Mouse (Mus musculus): ENCODE data around the gene Bscl2. TPM values are rescaled to one million over a fixed set of nuclear protein-coding genes. Genes with fewer than 3 reads are reported as not detected.

Gene Bscl2
- polyA plus RNA-seq, 1 experiment from 2014 or later = 68.7 TPM

- no peaks in the 10 kb centered on the region for H3K9me3 ChIP-seq
- H3K4me1 ChIP-seq = peaks cover 42% of the 10 kb centered on the region
- H3K4me3 ChIP-seq = peak overlapping the region; percentile 19
- H3K9ac ChIP-seq (replicated peaks) = peak overlapping the region; percentile 47
- no peaks in the 10 kb centered on the region for H3K27me3 ChIP-seq
- H3K27ac ChIP-seq (replicated peaks) = no peak overlapping the region
- H3K4me2 ChIP-seq (replicated peaks) = peak overlapping the region; percentile 94
- ATAC-seq (ENCODE audit: low FRiP score, low read depth) = no peak
- 37% methylated on average over 3 of the region's 3 CpGs for WGBS
- H3K36me3 ChIP-seq = peaks cover 44% of the 10 kb centered on the region
These were observed 20.3 kb upstream of the Bscl2 start for GRCm38 (mm10) chr19:8817001-8817400.

GRCm38 (mm10) chr19:8818301-8818798, 18.9 kb upstream of the Bscl2 start:
- Histone ChIP-seq H3K27ac (replicated peaks) (peak overlapping the region; percentile 99), H3K27me3 (no peaks in the 10 kb centered on the region), H3K9ac (replicated peaks) (peak overlapping the region; percentile 86), H3K36me3 (peaks cover 37% of the 10 kb centered on the region), H3K4me2 (replicated peaks) (peak overlapping the region; percentile 94), H3K4me1 (peaks cover 55% of the 10 kb centered on the region), H3K9me3 (no peaks in the 10 kb centered on the region), H3K4me3 (peak overlapping the region; percentile 100)
- no peak for ATAC-seq (ENCODE audit: low FRiP score, low read depth)
- 32% methylated on average over 14 of the region's 14 CpGs for WGBS

- Histone ChIP-seq H3K27ac (replicated peaks) (peak within 1 kb of the TSS; percentile 99), H3K4me1 (peaks cover 57% of the 10 kb centered on the region), H3K36me3 (peaks cover 37% of the 10 kb centered on the region), H3K27me3 (no peaks in the 10 kb centered on the region), H3K9me3 (no peaks in the 10 kb centered on the region), H3K4me2 (replicated peaks) (peak within 1 kb of the TSS; percentile 94), H3K9ac (replicated peaks) (peak within 1 kb of the TSS; percentile 99), H3K4me3 (peak within 1 kb of the TSS; percentile 100)
- under 1% methylated on average over 33 of the region's 33 CpGs for WGBS
- ATAC-seq (ENCODE audit: low FRiP score, low read depth) = peak; percentile 93
These were observed 18.3 kb upstream of the Bscl2 start, which contains the start of gene Ttc9c for GRCm38 (mm10) chr19:8818801-8819595. Ttc9c (minus strand) TSS chr19:8819333.

- Histone ChIP-seq H3K9me3 (no peaks in the 10 kb centered on the region), H3K27ac (replicated peaks) (peak within 1 kb of the TSS; percentile 99), H3K36me3 (peaks cover 38% of the 10 kb centered on the region), H3K4me3 (peak within 1 kb of the TSS; percentile 100), H3K27me3 (no peaks in the 10 kb centered on the region), H3K9ac (replicated peaks) (peak within 1 kb of the TSS; percentile 99), H3K4me1 (peaks cover 55% of the 10 kb centered on the region), H3K4me2 (replicated peaks) (peak within 1 kb of the TSS; percentile 94)
- peak; percentile 97 for ATAC-seq (ENCODE audit: low FRiP score, low read depth)
- WGBS = under 1% methylated on average over 81 of the region's 83 CpGs
These were observed 17.5 kb upstream of the Bscl2 start, which contains the start of gene Hnrnpul2 for GRCm38 (mm10) chr19:8819596-8820423. Hnrnpul2 (plus strand) TSS chr19:8820010.

GRCm38 (mm10) chr19:8820424-8820956, 16.8 kb upstream of the Bscl2 start:
- Histone ChIP-seq H3K9me3 (no peaks in the 10 kb centered on the region), H3K36me3 (peaks cover 38% of the 10 kb centered on the region), H3K4me1 (peaks cover 50% of the 10 kb centered on the region), H3K27ac (replicated peaks) (peak overlapping the region; percentile 99), H3K4me3 (peak overlapping the region; percentile 100), H3K27me3 (no peaks in the 10 kb centered on the region), H3K9ac (replicated peaks) (peak overlapping the region; percentile 99), H3K4me2 (replicated peaks) (peak overlapping the region; percentile 94)
- under 1% methylated on average over 42 of the region's 48 CpGs for WGBS
- peak; percentile 10 for ATAC-seq (ENCODE audit: low FRiP score, low read depth)

GRCm38 (mm10) chr19:8821146-8821545, 16.1 kb upstream of the Bscl2 start:
- Histone ChIP-seq H3K27ac (replicated peaks) (peak overlapping the region; percentile 99), H3K9ac (replicated peaks) (peak overlapping the region; percentile 99), H3K9me3 (no peaks in the 10 kb centered on the region), H3K4me2 (replicated peaks) (peak overlapping the region; percentile 94), H3K4me3 (peak overlapping the region; percentile 100), H3K36me3 (peaks cover 39% of the 10 kb centered on the region), H3K27me3 (no peaks in the 10 kb centered on the region), H3K4me1 (peaks cover 44% of the 10 kb centered on the region)
- WGBS = 3% methylated on average over 7 of the region's 7 CpGs
- ATAC-seq (ENCODE audit: low FRiP score, low read depth) = no peak

- H3K27ac ChIP-seq (replicated peaks) = no peak overlapping the region
- H3K4me1 ChIP-seq = peaks cover 30% of the 10 kb centered on the region
- no peak for ATAC-seq (ENCODE audit: low FRiP score, low read depth)
- no peaks in the 10 kb centered on the region for H3K9me3 ChIP-seq
- H3K36me3 ChIP-seq = peaks cover 47% of the 10 kb centered on the region
- H3K4me3 ChIP-seq = peak overlapping the region; percentile 100
- 72% methylated on average over 8 of the region's 8 CpGs for WGBS
- no peaks in the 10 kb centered on the region for H3K27me3 ChIP-seq
- peak overlapping the region; percentile 99 for H3K9ac ChIP-seq (replicated peaks)
- peak overlapping the region; percentile 94 for H3K4me2 ChIP-seq (replicated peaks)
These were observed 14.6 kb upstream of the Bscl2 start for GRCm38 (mm10) chr19:8822696-8823095.

- Histone ChIP-seq H3K9ac (replicated peaks) (no peak within 1 kb of the TSS), H3K9me3 (no peaks in the 10 kb centered on the region), H3K4me3 (no peak within 1 kb of the TSS), H3K36me3 (peaks cover 98% of the 10 kb centered on the region), H3K27ac (replicated peaks) (no peak within 1 kb of the TSS), H3K4me1 (no peaks in the 10 kb centered on the region), H3K27me3 (no peaks in the 10 kb centered on the region), H3K4me2 (replicated peaks) (no peak within 1 kb of the TSS)
- WGBS = 90% methylated on average over 8 of the region's 8 CpGs
- no peak for ATAC-seq (ENCODE audit: low FRiP score, low read depth)
These were observed 7.6 kb upstream of the Bscl2 start, which contains the start of gene AC129217.1 for GRCm38 (mm10) chr19:8829660-8830059. AC129217.1 (plus strand) TSS chr19:8829773.

- H3K4me1 ChIP-seq = no peaks in the 10 kb centered on the region
- no peak overlapping the region for H3K4me3 ChIP-seq
- ATAC-seq (ENCODE audit: low FRiP score, low read depth) = no peak
- H3K9me3 ChIP-seq = no peaks in the 10 kb centered on the region
- H3K4me2 ChIP-seq (replicated peaks) = no peak overlapping the region
- peaks cover 100% of the 10 kb centered on the region for H3K36me3 ChIP-seq
- 90% methylated on average over 8 of the region's 8 CpGs for WGBS
- no peaks in the 10 kb centered on the region for H3K27me3 ChIP-seq
- no peak overlapping the region for H3K27ac ChIP-seq (replicated peaks)
- H3K9ac ChIP-seq (replicated peaks) = no peak overlapping the region
These were observed 6.6 kb upstream of the Bscl2 start for GRCm38 (mm10) chr19:8830664-8831063.

GRCm38 (mm10) chr19:8831262-8831661, 6.0 kb upstream of the Bscl2 start:
- Histone ChIP-seq H3K4me2 (replicated peaks) (no peak overlapping the region), H3K9ac (replicated peaks) (no peak overlapping the region), H3K27me3 (no peaks in the 10 kb centered on the region), H3K4me3 (no peak overlapping the region), H3K27ac (replicated peaks) (no peak overlapping the region), H3K4me1 (no peaks in the 10 kb centered on the region), H3K36me3 (peaks cover 96% of the 10 kb centered on the region), H3K9me3 (no peaks in the 10 kb centered on the region)
- no peak for ATAC-seq (ENCODE audit: low FRiP score, low read depth)
- 85% methylated on average over 11 of the region's 11 CpGs for WGBS

GRCm38 (mm10) chr19:8832971-8833370, 4.3 kb upstream of the Bscl2 start:
- no peaks in the 10 kb centered on the region; the same call in 1 of the 2 replicates for H3K4me1 ChIP-seq
- H3K36me3 ChIP-seq = peaks cover 79% of the 10 kb centered on the region
- ATAC-seq (ENCODE audit: low FRiP score, low read depth) = no peak
- H3K4me3 ChIP-seq = no peak overlapping the region
- no peaks in the 10 kb centered on the region for H3K27me3 ChIP-seq
- WGBS = 91% methylated on average over 4 of the region's 4 CpGs
- H3K27ac ChIP-seq (replicated peaks) = no peak overlapping the region
- H3K4me2 ChIP-seq (replicated peaks) = no peak overlapping the region
- H3K9me3 ChIP-seq = no peaks in the 10 kb centered on the region
- no peak overlapping the region for H3K9ac ChIP-seq (replicated peaks)

Measured in midbrain, embryonic 12.5 days (tissue).